Mouse (Mus musculus) small intestine, adult 2 months (tissue): Measurements from ENCODE around the gene Minos1.

Experiments
- CTCF ChIP-seq: fragments of 200-500 bp; IDR thresholded peaks from 2 replicates; pipeline ENCODE4 v1.5.1; 2012; ENCODE audit warnings: low read depth, mild to moderate bottlenecking, control low read depth, inconsistent platforms, low read length, moderate library complexity, mixed read lengths; ENCODE audit not compliant: insufficient replicate concordance, insufficient read length; ENCODE audit errors: extremely low read depth
- POLR2A ChIP-seq: fragments of 200-500 bp; IDR thresholded peaks from 2 replicates; pipeline ENCODE4 v1.6.1; 2012; ENCODE audit warnings: low read depth, mild to moderate bottlenecking, control low read depth, inconsistent platforms, low read length, moderate library complexity

DNA sequence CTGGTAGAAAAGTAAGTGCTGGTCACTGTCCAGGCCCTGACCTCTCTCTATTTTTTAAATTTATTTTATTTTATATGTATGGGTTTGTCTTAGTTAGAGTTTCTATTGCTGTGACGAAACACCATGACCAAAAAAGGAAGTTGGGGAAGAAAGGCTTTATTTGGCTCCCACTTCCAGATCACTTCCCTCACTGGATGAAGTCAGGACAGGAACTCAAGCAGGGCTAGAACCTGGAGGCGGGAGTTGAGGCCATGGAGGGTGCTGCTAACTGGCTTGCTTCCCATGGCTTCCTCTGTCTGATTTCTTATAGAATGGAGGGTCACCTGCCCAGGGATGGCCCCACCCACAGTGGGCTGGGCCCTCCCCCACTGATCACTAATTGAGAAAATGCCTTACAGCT, 30.2 kb upstream of the Minos1 start:
- TF ChIP-seq CTCF (no peak), POLR2A (no peak)
